Mouse (Mus musculus): ENCODE measurements around the gene Trpm6.

The Trpm6 gene

DNA sequence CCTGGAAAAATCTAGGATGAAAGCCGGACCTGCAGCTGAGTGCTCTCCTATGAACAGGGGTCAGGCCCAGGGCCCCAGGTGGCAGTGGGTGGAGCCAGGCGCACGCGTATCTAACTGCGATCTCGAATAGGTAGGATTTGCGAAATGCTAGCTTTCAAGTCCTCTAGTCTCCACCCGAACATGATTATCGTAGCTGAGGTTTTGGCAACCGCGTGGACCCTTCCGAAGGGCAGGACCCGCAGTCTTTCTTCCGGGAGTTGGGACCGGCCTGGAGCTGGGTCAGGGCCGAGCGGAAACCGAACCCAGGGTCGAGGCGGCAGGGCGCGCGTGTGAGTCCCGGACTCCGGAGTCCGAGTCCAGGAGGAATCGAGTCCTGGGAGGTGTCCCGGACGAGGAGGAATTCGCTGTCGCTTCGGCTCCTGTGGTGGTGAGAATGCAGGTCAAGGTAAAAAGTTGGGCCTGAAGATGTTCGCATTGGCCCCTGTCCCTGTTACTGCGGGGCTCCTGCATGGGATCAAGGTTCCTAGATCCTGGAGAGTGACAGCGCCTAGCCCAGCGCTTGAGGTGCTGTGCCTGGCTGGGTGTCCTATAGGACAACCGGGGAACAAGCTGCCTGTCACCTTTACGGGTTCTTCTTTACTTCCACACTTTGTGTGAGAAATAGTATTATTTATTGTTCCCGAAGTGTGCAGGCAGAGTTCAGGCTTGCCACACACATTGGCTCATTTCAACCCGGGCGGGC is at the start of gene Trpm6:
Gene Trpm6 (plus strand): TSS at position 386 of the 742 bp plus-strand sequence.
- DNase-seq (ENCODE audit: low read depth, low spot score): no peak

DNA sequence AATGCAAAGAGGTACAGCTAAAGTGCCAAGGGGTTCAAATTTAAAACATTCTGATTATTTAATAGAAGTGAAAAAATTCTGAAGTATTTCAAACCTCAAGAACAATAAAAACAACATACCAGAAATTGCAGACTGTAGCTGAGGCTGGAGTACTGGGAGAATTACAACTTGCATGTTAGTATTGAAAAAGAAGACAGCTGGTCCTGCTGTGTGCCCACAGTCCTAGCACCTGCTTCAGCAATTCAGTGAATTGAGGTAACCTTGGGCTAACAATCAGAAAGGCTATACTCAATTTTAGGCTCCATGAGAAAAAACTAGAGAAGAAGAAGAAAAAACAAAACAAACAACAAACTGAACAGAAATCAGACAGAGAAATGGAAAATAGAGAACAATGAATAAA is 41.7 kb upstream of the Trpm6 start:
- DNase-seq (ENCODE audit: low read depth, low spot score): no peak

DNA sequence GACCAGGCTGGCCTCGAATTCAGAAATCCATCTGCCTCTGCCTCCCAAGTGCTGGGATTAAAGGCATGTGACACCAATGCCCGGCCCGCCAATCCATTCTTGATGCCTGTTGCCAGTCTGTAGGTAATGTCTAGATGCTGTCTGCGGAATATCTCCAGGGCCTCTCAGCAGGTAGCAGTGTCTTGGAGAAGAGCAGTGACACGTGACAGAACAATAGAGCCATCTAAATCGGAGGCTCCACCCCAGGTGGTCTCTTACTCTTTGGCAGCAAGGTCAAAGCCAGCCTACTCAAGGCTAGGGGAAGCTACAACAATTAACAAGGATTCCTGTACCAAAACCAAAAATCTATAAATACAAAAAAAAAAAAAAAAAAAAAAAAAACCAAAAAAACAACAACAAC is 38.9 kb upstream of the Trpm6 start:
- DNase-seq (ENCODE audit: low read depth, low spot score): no peak

DNA sequence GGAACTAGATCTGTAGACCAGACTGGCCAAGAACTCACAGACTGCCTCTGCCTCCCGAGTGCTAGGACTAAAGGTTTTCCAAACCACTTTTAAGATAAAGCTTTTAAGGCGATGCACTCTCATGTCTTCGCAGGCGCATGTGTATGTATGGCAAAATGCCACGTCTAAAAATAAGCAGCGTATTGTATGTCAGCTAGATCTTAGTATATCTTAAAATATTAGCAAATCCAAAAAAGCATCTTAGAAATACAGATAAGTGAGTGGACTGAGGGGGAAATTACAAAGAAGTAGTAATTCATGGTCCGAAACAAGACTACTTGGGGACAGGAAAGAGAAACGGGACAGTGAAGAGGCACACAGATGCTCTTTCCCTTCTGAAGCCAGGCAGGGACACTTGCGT is 38.2 kb upstream of the Trpm6 start:
- no peak for DNase-seq (ENCODE audit: low read depth, low spot score)

DNA sequence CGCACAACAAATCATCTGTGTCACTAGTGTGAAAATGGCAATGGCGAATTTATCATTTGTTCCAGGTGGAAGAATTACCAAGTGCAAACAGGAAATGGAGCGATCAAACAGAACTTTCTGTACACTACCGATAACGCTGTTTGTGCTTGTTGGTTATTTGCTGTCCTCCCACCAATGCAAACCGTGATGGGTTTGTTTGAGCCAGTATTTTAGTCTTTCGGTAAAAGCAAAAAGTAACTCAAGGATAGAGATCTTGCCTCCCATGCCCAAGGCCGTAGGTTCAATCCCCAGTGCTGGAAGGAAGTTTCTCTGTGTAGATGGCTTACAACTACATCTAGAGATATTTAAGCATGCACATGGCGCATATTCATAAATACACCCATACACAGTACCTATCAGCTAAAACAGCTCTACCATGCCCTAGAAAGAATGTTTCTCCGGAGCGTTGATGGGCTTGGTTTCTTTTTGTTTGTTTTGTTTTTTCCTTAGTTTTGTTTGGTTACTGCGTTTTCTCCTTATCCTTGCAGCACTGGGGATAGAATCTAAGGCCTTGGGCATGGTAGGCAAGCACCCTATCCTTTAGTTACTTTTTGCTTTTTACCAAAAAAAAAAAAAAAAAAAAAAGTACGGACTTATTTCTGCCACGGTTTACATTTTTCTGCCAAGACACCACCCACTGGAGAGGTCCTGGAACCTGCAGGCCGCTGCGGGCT is 37.5 kb upstream of the Trpm6 start:
- peak; percentile 55 for DNase-seq (ENCODE audit: low read depth, low spot score)

DNA sequence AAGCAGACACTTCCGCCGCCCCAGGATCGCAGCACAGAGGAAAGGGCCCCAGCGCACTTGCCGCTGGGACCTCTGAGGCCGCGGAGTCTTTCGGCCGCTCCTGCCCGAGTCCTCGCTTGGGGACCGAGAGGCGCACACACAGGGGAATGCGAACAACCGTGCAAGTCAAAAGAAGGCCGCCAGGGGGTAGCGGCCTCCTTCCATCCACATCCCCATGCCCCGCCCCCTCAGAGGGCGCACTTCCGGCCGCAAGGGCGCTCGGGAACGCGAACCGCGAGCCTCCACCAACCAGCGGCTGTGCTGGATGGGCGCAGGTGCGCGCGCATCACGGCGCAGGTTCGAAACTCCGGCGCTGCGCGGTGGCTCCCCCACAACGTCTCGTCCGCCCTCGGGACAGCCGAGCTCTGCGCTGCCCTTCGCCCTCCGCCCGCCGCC is 36.9 kb upstream of the Trpm6 start, which contains the start of gene D030056L22Rik:
Gene D030056L22Rik (plus strand): TSS at position 328 of the 435 bp plus-strand sequence.
- peak; percentile 99 for DNase-seq (ENCODE audit: low read depth, low spot score)

DNA sequence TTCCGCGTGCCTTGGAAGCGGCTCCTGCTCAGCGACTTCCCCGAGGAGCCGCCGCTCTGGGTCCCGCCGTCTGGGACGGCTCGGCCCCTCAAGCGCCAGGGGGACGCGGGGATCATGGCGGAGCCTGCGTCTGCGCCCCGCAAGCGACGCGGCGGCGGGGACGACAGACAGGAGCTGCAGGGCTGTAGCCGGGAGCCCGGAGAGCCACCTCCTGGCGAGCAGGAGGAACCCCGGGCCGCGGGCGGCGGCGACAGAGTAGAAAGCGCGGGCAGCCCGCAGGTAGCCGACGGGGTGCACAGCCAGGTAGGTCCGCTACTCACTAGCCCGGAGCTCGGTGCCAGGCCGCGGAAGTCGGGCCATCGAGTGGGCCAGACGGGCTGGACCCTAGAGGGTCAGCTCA is 36.4 kb upstream of the Trpm6 start:
- DNase-seq (ENCODE audit: low read depth, low spot score): peak; percentile 69

DNA sequence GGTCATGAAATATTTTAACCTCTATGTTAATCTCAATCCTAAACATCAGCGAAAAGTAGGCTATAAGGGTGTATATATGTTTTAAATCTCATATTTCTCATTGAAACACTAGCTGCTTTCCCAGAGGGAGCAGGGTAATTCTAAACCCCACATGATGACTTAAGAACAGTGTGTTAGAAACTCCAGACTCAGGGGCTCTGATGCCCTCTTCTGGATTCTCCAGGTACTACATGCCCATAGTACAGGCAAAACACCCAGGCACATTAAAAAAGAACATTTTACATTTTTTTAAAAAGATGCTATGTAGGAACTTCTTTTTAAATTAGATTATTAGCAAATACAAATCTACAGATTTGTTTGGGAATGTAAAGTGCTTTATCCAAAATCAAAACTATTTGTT is 33.4 kb upstream of the Trpm6 start:
- peak; percentile 76 for DNase-seq (ENCODE audit: low read depth, low spot score)

DNA sequence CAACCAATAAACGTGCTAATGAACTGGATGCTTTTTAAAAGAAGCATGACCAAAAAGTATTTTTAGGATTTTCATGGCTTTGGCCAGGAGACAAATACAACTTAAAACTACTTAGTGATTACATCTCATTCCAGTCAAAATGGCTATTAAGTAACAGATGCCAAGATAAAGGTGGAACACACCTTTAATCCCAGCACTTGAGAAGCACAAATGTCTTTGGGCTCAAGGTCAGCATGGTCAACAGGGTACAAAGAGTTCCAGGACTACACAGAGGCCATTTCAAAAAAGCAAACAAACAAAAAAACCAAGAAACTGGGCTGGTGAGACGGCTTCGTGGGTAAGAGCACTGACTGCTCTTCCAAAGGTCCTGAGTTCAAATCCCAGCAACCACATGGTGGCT is 29.4 kb upstream of the Trpm6 start:
- DNase-seq (ENCODE audit: low read depth, low spot score): no peak

DNA sequence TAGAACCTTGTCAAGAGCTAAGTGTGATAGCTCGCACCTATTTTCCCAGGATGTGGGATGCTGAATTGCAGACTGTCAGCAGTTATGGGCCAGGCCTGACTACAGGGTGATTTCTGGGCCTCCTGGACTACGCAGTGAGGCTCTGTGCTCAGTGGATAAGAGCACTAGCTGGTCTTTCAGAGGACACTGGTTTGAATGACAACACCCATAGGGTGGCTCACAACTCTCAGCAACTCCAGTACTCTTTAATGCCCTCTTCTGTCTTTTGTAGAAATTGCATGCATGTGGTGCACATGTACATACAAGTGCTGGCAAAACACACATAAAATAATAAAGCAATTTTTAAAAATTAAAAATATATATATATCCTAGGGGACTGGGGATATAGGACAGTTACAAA is 24.6 kb upstream of the Trpm6 start:
- DNase-seq (ENCODE audit: low read depth, low spot score): no peak

DNA sequence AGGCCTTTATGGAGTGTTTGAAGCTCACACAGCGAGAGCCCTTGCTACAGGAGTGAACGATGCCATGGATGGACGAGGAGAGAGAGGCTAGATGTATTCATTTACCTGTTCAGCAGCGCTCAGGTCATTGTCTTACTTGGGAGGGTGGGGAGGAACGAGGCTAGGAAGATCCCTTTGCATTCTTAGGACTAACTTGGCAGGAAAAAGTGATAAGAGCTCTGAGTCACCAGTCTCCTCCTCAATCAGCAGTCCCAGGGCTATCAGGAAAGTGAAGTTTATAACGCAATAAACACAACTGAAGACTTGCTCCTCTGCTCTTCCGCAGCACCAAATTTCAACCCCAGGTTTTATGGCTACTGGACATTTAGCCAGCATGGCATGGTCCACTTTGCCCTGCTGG is 19.5 kb upstream of the Trpm6 start:
- DNase-seq (ENCODE audit: low read depth, low spot score): no peak

DNA sequence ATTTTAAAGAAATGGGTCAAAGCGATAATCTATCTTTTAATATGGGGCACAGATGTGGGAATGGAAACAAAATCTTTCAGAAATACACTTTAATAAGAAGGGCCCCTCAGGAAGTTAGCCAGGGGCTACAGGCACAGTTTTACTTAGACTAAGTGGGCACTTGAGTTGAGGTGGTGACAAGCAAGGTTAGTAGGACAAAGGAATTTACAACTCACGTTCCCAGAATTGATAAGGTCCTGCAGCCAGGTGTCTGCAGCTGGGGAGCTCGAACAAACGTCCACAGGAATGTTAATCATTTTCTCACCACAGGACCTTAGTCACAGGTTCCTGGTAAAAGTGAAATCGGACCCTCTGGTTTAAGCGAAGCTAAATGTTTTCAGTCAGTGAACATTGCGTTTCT is 18.7 kb upstream of the Trpm6 start:
- no peak for DNase-seq (ENCODE audit: low read depth, low spot score)

DNA sequence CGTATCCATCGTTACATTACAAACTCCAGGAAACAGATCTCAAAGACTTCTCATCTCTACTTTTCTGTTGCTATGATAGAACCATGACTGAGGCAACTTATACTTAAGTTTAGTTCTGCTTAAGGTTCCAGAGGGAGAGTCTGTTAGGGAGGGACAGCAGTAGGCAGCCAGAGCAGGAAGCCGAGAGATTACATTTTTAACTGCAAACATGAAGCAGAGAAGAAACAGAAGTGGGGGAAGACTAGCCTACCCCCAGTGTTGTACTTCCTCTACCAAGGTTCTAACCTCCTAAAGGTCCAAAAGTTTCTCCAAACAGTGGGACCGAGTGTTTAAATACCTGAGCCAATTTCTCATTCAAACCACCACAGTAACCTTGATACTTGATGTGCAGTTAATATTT is 13.9 kb upstream of the Trpm6 start:
- no peak for DNase-seq (ENCODE audit: low read depth, low spot score)

DNA sequence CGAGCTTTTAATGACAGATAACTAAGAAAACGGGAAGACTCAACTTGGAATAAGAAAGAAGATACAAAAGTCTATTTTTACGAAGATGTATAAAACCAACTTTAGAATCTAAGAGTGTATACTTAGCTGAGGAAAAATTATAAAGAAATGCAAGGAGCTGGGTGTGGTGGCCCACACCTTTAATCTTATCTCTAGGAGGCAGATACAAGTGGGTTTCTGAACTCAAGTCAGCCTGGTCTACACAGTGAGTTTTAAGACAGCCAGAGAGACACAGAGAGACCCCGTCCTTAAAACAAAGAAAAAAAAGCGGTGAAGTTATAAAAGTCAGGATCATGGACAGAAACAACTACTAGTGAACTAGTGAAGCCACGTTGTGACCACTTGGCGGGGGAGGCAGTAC is 10.6 kb upstream of the Trpm6 start:
- no peak for DNase-seq (ENCODE audit: low read depth, low spot score)

DNA sequence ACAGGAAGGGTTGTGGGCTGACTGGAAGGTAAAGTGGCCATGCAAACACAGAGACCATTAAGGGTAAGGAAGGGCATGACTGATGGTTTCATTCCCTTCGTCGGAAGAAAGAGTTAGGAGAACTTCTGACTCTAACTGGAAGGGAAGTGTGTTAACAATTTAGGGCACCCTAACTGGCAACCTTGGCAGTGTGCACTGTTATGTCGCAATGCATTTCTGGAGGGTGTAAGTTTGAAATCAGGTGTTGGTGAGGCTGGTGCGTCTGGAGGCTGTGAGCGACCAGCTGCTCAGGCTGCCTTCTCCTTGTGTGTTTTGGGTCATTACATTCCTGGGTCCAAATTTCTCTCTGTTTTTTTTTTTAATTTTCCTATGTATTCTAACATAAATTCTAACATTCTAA is 5.8 kb upstream of the Trpm6 start:
- DNase-seq (ENCODE audit: low read depth, low spot score): no peak

DNA sequence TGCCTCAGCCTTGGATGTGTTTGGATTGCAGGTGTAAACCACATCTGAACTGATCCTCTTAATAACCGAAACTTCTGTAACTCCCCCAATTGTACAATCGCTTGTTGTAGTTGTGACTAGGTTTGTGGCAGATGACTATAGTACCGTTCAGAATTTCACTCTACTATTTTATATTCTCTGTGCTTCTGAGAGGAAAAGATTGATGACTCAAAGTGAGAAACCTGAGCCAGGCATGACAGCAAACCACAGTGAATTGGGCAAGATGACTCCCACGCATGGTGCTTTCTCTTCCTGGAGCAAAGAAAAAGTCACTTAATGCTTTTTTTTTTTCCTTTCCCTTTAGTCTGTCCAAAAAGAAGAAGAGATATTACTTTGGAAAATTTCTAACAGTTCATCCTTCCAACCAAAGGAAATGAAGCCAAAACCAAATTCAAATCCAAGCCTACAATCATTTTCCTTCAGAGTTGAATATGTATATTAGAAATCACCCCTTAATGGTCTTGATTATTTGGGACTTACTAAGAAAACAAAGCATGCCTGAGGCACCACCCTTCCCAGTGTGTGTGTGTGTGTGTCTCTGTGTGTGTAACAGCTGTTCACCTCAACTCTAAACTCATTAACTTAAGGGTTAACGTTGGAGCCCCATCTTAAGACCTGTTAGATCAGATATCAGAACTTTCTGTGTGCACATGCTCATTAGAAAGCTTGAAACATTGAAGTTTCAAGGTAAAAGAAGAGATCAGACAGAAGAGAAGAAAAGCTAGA is 3.0 kb upstream of the Trpm6 start:
- no peak for DNase-seq (ENCODE audit: low read depth, low spot score)

DNA sequence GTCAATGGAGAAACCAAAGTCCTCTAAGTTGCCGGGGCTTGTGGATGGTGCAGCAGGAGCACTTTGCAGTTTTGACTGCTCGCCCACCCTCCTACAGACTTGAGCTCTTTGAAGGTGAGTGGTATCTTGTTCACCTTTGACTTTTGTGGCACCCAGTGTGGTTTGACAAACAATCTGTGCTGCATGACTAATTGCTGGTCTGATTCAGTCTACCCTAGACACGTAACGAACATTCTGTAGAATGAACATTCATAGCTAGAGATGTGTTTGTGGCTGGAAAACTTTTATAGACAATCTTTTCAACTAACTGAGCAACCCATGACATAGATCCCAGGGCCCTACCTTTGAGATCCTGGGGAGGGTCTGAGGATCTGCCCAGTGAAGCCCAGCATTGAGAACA is 2.4 kb upstream of the Trpm6 start:
- DNase-seq (ENCODE audit: low read depth, low spot score): no peak

DNA sequence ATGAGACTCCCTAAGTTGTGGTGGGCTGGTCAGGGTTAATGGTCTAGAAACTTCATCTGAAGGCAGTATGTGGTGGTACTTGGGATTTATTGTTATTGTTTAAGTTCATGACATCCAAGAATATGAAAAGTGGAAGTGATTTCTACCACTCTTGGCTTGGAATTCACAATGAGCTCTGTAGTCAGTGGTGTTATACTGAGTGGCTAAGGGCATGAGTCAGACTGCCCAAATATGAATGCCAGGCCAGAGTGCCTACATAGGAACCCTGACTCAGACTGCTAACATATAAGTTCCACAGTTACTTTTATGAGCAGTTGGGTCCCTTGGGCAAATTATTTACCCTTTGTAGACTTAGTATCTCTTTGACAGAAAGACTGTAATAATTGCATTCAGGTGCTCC is 7.4 kb downstream of the Trpm6 start:
- DNase-seq (ENCODE audit: low read depth, low spot score): no peak

DNA sequence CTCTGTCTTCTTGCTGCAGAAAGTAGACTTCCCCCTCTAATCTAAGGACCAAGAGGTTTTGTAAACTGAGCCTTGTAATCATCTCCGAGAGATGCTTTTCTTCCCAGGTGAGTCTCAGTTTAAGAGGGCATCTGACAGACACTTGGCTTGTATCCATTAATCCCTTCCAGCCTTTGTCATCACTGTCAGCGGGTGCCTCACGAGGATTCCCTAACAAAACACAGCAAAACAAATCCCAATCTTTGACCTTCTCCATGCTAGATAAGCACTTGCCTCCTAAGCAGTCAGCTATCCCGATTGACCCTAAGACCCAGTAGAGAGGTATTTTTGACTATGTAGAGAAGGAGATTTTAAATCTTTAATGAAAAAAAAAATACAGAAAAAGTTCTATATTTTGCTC is 7.9 kb downstream of the Trpm6 start:
- DNase-seq (ENCODE audit: low read depth, low spot score): no peak

DNA sequence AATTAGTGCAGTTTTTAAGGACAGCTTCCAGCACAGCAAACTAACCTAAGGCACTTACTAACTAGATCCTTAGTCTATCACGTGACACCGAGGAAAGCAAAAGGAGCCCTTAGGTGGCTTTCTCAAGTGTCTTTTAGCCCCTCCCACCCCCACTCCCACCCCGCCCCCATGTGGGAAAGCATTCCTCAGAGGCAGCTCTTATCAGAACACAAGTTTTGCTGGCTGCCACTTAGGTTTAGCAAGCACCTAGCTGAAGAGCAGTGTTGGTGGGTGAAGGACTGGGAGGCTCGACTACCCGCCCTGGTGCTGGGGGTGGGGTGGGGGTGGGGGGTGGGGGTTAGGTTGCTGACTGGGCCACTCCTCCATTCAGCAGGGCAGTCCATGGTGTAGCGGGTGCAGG is 8.5 kb downstream of the Trpm6 start:
- no peak for DNase-seq (ENCODE audit: low read depth, low spot score)

DNA sequence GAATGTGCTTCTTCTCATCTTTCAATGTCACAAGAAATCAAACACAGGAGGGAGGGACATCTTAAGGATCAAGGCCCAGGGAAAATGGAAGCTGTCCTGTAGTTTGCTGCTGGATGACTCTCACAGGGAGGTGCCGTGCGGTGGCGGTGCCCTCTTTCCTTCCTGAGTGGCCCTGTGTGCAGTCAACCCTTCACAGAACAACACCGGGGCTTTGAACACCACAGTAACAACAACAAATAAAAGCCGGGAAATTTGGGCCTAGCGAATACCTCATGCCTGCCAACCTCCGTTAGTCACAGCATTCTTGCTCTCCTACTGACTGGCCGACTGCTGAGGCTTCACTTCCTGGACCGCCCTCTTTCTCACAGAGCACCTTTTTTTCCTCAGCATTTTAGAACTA is 9.1 kb downstream of the Trpm6 start:
- DNase-seq (ENCODE audit: low read depth, low spot score): no peak

DNA sequence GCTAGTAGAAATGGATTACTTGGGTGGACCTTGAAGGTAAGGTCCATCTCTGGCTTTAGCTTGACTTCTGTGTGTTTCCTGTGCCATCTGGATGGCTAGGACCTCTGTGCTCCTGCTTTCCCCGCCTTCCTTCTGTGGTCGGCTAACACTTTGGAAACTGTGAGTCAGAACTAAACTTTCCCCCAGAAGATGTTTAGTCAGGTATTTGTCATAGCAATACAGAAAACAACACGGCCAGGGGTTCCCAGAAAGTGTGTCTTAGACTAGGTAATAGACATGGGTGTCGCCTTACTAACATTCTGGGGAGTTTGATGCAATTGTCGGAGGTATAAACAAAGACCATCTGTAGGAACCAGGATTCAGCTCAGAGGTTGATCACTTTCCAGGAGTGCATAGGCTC is 16.6 kb downstream of the Trpm6 start:
- no peak for DNase-seq (ENCODE audit: low read depth, low spot score)

DNA sequence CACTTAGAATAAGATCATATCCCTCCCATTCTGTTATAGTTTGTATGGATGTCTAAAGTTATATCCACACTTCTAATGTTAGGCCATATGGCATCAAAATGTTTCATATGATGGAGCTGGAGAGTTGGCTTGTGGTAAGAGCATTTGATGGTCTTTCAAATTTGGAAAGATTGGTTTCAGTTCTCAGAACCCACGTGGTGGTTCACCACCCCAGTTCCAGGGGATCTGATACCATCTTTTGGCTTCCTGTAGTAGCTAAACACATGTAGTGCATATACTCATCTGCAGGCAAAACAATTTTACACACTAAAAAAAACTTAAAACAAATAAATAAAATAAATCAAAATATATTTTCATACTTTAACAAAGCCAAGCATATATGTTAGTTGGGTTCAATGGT is 21.3 kb downstream of the Trpm6 start:
- no peak for DNase-seq (ENCODE audit: low read depth, low spot score)

All from A20 (cell line).